Mouse (Mus musculus) 416B (cell line): Measurements from ENCODE around the gene Fchsd2.

Experiments
- DNase-seq: peaks from one replicate; pipeline ENCODE4 v3.0.0; 2011; ENCODE audit warnings: low read depth

The Fchsd2 gene

DNA sequence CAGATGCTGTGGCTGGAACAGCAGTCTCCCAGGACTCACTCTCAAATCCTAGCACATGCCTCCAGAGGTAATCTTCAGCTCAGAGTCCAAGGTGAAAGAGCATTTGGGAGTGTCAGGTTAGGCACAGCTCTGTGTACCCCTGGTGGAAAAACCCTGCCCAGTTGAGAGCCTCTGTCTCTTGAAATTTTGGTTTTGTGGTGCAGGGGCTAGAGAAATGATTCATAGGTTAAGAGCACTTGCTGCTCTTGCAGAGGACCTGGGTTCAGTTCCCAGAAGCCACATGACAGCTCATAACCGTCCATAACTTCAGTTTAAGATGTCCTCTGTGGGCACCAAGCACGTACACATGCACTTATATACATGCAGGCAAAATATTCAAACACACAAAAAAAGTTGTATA is 195.2 kb downstream of the Fchsd2 start:
- DNase-seq: no peak

DNA sequence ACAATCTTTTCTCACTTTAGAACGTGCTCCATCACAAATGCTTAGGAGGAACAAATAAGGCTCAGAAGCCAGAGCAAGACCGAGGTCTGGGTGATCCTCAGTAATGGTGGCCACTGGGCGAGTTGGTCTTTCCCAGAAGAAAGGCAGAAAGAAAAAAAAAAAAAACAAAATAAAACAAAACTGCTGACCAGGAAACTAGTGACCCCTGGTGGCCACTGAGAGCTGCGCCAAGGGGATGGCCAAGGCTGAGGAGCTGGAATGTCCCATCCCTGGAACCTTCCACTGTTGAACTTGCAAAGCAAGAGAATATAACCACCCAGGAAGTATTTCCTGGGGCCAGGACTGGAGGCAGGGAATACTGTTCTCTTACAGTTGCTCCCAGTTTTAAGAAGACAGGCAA is 195.8 kb downstream of the Fchsd2 start:
- DNase-seq: peak; percentile 65

DNA sequence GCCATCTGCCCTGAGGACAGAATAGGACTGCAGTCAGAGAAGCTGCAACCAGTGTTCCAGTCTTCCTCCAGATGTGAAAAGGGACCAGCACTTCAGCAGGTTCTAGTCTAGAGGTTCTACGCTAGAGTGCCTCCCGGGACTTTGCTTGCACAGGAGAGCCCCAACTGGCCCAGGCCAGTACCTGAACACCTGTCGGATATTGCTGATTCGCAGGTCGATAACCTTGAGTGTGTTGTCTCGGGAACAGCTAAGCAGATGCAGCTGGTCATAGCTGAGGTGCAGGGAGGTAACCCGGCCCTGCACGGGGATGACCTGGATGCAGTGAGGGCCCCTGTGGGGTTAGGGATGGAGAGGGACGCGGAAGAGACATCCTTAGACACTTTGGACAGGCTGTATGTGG is 197.7 kb downstream of the Fchsd2 start:
- DNase-seq: no peak

DNA sequence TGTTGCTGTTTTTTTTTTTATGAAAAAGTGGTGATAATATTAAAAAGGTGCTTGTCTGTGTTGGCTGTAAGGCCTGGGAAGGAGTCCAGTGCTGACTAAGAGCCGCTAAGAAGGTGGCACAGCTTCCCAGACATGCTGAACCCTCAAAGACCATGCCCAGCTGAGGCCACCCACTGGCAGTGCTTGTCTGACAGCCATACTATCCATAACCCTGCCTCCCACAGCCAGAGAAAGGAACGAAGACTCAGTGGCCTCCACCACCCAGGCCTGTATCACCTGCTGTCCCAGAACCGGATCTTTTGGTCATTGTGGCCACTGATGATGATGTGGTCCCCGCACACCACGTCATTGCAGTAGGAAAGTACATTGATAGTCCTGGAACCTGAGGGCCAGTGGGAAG is 198.5 kb downstream of the Fchsd2 start:
- no peak for DNase-seq

DNA sequence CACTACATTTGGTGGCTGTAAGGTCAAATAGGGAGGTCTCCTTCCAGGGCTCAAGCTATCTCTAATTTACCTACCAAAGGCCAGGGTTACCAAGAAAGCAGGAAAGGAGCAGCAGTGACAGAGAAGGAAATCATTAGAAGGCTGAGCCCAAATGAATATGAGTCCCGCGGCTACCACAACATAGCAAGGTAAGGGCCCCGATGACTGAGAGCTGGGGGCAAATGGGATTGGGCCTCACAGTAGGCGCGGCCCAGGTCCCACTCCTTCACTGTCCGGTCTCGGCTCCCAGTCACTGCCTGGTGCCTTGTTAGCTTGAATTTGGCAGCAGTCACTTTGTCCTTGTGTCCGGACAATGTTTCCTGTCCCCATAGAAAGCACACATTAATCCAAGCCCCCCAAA is 199.0 kb downstream of the Fchsd2 start:
- DNase-seq: no peak

DNA sequence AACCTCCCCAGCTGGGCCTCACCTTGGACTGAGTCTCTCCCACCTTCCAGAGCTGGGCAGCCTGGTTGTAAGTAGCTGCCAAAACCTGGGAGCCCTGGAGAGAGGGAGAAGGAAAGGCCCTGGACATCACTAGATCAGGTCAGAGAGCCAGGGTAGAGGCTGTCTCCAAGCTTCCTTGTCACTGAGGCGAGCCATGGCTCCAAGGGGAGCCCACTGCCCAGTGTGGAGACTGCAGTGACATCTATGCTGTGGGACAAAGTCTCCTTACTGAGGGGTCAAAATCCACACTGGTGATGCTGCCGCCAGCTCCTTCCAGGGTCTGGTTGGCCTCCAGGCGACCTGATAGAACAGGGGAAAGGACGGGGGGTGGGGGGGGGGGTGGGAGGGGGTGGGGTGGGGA is 199.4 kb downstream of the Fchsd2 start:
- no peak for DNase-seq

DNA sequence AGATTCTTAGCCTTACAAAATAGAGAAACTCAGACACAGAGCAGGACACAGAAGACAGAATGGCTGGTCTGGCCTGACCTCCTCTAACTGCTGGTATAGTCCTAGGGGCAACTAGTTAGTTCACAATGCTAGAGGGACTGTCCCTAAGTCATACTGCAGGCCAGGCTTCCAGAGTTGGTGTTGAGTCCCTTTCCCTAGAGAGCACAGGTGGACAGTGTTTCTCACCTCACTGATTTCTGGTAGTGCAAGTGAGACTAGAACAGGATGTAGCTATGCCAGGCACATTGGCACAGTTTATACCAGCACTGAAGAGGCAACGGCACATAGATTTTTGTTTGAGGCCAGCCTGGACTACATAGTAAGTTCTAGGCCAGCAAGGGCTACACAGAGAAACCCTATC is 200.0 kb downstream of the Fchsd2 start:
- DNase-seq: no peak

DNA sequence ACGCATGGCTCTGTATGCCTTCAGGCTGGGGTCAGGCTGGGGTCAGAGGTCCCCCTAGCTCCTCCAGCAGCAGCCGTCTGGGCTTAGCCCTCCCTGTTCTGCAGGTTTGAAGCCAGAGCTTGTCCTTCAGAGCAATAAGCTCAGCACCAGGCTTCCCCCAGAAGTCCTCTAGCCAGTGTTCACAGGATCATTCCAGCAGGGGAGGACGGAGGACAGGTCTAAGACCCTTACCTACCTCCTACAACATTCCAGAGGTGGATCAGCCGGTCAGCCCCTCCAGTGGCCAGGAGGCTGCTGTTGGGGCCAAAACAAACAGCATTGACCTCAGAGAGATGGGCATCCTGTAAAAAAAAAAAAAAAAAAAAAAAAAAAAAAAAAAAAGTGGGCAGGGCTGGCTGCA is 200.5 kb downstream of the Fchsd2 start:
- no peak for DNase-seq

DNA sequence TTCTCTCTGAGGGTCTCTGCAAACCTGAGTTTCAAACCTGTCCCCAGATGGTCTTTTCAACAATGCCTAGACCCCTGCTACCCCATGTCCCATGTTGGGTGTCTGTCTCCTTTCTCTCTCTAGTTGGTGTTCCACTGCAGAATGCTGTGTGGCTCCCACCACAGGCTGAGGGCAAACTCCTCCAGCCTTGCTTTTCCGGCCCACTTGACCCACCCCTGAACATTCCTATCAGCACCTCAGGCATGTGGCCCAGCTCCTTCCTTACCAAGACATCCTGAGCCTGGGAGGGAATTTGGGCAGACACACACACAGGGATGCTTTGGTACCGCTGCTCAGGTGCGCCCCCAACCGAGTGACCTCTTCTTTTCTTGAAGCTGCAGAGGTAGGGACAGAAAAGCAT is 200.9 kb downstream of the Fchsd2 start:
- DNase-seq: no peak

DNA sequence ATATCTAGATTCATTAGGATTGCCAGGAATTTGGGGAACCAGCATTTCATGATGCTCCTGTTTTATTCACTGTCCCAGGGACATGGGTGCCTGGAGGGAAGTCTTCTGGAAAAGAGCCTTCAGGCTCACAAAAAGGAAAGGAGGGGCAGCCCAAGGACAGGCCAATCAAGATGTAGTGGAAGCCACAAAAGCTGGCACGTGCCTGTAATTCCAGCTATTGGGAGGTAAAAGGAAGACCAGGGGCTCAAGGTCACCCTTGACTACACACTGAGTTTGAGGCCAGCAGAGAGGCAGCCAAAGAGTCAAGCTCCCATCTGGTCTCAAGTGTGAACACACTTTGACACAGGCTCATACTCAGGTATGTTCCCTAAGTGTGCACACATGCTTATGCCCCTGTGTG is 202.8 kb downstream of the Fchsd2 start:
- DNase-seq: no peak

DNA sequence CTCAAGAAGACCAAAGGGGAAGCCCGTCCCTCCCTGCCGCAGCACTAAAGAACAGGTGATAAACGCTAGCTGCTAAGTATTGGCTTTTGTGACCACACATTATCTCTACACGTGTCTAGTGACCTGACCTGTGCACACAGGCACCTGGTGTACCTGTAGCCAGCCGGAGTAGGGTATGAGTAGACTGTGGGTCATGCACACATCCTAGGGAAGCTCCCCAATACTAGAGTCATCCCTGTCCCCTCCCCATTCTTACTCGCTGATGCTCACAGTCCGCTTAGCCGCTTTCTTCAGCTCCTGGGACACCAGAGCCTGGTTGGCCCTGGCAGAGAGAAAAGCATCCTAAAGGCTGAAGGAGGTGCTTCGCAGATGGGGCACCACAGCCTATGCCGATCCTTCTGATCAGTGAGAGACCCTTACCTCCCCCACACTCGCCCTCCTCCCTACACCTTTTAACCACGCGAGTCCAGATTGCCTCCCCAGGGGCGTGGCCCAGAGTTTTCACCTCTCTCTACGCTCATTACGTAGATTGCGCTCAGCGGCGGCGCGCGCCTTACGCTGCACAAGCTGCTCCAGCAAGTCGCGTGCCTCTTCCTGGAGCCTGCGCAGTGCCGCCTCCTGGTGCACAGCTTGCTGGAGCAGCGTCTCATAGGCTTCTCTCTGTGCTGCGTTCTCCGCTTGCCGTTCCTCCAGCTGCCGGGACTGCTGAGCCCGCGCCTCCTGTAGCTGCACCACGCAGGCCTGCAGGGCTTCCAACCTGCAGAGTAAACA is 203.8 kb downstream of the Fchsd2 start:
- no peak for DNase-seq

DNA sequence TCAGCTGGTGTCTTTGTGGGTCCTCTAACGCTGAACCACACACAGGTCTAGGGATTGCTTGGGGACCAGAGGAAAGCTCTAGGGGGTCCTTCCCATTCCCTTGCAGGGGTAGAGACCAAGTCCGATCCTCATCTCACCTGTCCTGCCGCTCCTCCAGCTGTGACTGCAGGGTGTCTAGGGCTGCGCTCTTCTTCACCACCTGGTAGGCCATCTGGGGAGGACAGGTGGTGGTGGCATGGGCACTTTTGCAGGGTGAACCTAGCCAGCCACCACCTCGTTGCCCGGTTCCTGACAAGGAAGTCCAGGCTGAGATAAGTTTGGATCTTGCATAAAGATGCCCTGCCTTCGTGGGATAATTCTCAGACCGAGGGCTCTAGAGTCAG is 204.4 kb downstream of the Fchsd2 start:
- no peak for DNase-seq

DNA sequence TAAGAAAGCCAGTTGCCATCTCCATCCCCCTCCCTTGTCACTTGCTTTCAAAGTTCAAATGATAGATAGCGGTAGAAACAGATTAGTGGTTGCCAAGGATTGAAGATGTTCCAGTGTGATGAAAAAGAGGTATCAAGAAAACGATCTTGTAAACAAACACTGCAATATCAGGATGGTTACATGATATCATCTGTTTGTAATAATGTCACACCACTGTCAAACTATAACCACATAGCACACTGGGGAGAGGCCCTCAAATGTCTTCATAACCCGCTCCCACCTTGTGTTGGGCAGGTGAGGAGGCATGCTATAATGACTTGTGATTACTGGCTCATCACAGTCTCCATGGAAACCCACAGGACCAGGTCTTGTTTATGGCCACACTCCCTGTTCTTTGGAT is 205.7 kb downstream of the Fchsd2 start:
- DNase-seq: no peak

DNA sequence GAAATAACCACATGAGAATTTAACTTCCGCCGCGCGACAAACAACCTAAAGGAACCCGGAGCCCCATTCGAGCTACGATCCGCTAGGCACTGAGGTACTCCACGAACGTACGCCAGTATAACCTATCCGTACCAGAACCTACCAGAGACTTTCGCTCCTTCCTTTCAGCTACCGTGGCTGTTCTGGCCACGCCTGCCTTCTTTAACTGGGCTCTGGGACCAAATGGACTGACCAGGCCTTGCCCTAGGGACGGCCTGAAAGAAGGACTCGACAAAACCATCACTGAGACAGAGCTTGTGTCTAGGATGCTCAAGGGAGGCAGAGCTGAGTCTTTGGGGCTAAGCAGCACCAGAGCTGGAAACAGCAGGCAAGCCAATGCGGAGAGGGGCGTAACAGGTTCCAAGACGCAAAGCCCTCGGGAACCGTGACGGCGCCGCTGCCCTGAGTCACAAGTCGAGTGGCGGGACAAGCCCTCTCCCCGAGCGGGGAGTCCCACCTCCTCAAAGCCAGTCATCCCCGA is 208.8 kb downstream of the Fchsd2 start:
- peak; percentile 75 for DNase-seq

DNA sequence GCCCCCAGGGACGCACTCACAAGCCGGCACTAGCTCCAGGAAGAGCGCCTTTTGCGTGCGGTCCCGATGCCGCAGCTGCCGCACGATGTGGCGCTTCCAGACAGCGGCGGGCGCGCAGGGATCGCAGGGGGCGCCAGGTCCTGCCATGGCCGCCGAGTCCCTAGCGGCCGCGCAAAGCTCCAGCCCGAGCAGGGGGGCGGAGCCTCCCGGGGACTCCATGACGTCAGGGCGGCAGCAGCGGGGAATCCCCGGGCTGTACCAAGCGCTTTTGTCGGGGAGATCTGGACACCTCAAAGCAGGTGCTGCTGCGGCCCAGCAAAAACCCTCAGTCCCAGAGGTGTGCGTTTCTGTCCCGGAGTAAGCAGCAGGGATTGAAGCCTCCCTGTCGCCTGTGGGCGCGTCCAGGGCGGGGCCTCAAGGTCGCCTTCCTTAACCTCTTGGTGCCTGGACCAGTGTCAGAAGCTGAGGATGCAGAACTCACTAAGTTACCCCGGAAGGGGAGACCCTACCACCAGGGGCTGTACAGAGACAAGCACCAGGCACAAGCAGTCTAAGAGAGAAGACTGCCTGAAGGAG is 209.3 kb downstream of the Fchsd2 start, which contains the start of gene Atg16l2:
Atg16l2 (minus strand) TSS at position 371 of the 576 bp plus-strand sequence.
- DNase-seq: peak; percentile 92

DNA sequence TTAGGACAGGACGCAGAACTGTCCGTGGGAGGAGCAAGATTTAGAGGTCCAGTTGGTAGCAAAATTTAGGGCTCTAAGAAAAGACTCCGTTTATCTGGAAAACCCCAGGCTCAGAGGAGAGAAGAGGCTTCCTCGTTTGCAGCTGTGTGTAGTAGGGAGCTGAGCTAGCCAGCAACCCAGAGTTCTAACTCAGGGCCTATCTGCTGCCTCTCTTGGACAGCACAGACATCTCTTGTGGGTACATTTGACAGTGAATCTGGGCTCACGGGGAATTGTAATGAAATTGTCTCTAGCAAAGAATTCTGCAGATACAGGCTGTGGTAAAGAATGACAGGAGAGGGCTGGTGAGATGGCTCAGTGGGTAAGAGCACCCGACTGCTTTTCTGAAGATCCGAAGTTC is 210.0 kb downstream of the Fchsd2 start:
- DNase-seq: no peak

DNA sequence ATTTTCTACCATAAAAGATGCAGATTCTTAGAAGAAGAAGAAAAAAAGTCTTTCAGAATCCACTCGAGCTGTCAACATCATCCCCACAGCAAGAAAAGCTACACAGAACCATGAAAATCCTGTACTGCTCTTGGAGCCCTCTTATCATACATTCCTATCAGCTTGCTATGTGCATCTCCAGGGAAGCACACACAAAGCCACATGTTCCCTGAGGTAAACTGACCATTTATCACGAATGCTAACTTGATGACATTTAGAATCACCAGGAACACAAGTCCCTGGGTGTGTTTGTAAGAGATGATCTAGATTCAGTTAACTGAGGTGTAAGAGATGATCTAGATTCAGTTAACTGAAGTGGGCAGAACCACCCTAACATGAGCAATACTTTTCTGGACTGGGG is 214.2 kb downstream of the Fchsd2 start:
- DNase-seq: no peak

DNA sequence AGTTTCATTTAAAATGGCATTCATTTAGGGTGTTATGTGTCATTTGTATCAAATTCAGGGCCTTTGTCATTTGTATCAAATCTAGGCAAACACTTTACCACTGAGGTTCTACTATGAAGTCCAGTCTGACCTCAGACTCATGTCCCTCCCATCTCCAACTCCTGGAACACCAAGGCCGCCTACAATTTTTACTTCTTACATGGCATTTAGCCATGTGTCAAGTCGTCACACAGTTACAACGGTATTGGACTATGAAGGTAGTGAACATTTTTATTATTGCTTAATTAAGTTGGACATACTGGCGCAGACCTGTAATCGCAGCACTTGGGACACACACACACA is 217.3 kb downstream of the Fchsd2 start:
- DNase-seq: no peak

DNA sequence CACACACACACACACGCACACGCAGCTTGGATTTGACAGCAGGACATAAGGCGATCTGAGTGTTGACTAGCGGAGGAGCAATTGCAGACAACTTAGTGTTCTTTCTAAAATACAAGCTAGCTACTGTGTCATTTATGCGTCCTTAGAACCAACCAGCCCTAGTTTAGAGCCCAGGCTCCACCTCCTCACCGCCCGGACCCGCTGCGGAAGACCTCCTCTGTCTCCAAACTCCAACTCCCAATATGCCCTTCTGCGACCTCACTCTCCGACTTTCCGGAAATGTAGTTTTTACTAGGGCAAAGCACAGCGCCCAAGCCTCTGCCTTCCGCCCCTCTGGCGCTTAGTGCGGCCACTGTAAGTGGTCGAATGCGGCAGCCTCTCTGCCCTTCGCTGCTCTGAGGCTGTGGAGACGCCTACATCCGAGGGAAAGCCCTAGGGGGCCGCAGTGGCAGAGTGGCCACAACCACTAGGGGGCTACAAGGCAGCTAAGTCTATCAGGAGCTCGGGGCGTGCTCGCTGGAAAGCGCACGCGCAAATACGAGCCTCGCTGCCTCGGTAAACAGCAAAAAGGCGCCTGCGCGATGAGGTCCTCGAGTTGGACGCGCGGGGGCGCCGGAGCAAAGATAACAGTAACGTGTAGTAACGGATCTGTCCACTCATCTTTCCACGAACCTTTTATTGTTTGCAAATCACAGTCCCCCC is 217.8 kb downstream of the Fchsd2 start:
- DNase-seq: peak; percentile 99

DNA sequence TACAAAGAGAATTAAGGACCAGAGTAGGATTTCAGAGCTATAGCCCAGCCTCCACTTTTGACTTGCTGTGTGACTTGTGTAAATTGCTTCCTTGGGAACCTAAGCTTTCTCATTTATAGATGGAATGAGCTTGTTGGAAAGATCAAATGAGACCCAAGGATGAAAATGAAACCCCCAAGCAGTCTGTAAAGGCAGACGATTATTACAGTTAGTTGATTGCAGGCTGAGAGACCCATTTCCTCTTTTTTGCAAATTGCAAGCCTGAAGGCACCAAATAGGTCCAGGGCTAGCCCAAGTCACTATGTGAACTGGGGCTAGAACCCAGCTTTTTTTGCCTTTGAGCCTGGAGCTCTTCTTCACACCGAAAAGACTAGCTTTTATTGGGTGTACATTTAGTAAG is 218.4 kb downstream of the Fchsd2 start:
- DNase-seq: no peak

DNA sequence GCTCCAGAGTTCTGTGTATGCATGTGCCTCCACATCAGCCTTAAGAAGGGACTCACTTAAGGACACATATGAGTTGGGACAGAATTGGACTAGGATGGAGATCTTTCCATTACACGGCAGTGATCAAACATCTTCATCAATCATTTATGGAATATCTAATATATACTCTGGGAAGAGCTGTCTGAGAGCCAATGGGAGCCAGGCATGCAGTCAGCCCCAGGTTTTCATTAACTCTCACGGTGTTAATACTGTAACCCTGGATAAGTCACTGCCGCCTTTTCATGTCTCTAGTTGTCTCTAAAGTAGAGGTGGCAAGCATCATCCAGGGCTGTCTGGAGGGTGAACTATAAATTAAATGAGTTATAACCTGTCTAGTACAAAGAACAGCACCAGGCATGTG is 220.4 kb downstream of the Fchsd2 start:
- no peak for DNase-seq

DNA sequence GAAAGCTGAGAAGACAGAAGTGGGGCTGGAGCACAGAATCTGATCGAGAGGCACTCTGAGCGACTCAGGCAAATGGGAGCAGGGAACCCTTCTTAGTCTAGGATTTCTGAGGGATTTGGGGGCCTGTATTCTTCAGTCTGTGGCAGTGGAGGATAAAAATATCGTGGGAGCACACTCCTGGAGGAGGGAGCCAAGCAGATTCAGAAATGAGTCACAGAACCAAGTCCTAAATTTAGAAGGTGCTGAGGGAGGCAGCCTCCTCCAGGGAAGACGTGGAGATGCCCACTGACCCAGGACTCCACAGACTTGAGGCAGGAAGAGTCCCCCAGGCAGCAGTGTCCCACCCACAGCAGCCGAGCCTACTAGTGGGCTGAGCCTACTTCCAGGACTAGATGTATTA is 221.7 kb downstream of the Fchsd2 start:
- DNase-seq: no peak

DNA sequence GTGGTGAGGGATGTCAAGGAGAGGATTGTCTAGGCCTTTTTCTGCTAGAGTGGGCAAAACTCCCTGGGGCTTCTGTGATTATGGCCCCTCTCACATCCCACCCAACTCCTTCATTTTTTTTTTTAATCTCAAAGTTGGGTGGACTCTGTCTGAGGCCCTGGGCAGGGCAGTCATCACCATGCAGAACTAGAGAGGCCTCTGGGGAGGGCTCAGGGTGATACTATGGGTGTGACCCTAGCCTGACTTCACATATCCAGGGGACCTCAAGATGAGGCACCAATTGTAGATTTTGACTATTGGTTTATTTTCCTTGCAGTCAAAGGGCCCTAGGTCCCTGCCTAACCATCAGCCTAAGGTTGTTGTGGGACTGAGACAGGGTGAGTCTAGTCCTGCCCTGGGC is 223.0 kb downstream of the Fchsd2 start:
- no peak for DNase-seq
